Mouse (Mus musculus): ENCODE results near the gene Gm10961. TPM values are rescaled to one million over a fixed set of nuclear protein-coding genes. Genes with fewer than 3 reads are reported as not detected.
A peak's percentile ranks its signal among the peaks of the same experiment; 100 is the strongest.

The Gm10961 gene
- not detected in 2 replicates for polyA plus RNA-seq (2015; fragmentation: Nextera tagmentation; extraction: Ambion mirVana)

DNA sequence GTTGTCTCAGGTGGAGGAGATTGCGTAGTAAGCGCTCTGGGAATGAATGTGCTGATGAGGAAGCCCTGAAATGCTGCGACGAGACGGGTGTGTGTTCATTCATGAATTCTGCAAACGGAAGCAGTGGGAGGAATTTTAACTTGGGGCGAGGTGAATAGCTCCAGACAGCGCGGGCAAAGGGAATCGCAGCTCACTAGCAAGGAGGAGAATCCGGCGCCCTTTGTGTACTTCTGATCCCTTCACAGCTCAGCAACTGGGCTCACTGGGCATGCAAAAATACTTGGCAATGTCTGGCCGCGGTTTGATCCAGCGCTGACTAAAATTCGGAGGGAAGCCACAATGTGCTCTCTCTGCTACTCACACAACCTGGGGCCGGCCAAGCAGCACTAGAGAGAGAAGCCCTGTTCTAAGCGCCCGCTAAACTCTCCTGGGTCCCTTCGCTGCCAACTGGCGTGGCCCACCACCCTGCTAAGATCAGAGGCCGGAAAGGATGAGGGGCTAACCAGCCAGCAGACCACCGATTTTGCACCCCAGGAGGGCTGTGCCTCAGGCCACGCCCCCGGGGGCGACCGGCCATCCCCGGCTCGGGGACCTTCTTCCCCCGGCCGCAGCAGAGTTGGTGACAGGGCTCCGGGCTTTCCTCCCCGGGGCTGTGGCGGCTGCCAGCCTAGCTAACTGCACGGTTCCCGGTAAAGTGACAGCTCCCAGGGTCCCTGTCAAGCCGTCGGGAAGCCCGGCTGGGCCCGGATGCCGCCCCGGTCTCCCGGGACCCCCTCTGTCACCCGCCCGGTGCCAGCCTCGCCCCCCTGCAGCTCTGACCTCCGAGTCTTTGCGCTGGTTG lies at the start of gene Gm10961:
TSS of gene Gm10961 (plus strand) at position 641 of the 841 bp plus-strand sequence.
- H3K9ac ChIP-seq = peak within 1 kb of the TSS; percentile 93
- H3K27ac ChIP-seq = peak within 1 kb of the TSS; percentile 94
- H3K4me1 ChIP-seq = peaks cover 17% of the 10 kb centered on the region
- peak within 1 kb of the TSS; percentile 77 for H3K4me2 ChIP-seq
- H3K9me3 ChIP-seq (replicated peaks) = no peaks in the 10 kb centered on the region
- under 1% methylated on average over 48 of the region's 48 CpGs for WGBS
- H3K27me3 ChIP-seq = no peaks in the 10 kb centered on the region
- peaks cover 35% of the 10 kb centered on the region for H3K36me3 ChIP-seq
- peak; percentile 80 for ATAC-seq (replicated peaks; ENCODE audit: low FRiP score)
- peak within 1 kb of the TSS; percentile 81 for H3K4me3 ChIP-seq (replicated peaks)

DNA sequence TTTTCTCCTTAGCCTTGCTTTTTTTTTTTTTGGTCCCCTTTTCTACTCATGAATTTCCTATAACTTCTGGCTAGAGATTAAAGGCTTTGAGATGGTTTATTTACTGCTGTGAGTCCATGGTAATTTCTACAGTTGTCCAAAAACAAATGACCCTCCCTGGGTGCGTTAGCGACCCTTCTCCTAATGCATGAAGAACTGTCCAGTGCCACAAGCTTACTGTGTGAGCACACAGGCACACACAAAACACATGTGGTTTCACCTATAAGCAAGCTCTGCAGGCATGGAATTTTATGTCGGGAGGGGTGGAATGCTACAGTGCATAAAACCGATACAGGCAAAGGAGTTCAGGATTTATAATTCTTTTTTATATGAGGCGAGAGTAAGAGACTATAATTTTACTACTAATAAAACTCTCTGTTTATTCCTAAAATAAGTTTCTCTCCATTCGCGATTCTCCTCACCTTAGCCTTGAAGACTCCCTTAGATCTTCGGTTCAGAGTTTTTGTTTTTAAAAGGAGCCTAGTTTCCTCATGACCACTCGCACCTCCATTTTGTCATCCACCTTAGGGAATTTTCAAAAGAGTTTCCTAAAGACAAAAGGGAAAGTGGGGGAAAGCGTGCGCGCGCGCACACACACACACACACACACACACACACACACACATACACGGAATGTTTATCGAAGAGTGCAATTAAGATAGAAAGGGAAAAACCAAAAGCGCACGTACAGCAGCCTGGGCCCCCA lies 48.8 kb upstream of the Gm10961 start:
- peak overlapping the region; percentile 41 for H3K4me3 ChIP-seq (replicated peaks)
- WGBS = 3% methylated on average over 18 of the region's 18 CpGs
- ATAC-seq (replicated peaks; ENCODE audit: low FRiP score) = no peak
- peak overlapping the region; percentile 61 for H3K4me2 ChIP-seq
- no peaks in the 10 kb centered on the region for H3K36me3 ChIP-seq
- no peak overlapping the region for H3K27ac ChIP-seq
- peaks cover 17% of the 10 kb centered on the region for H3K4me1 ChIP-seq
- no peak overlapping the region for H3K9ac ChIP-seq
- peaks cover 98% of the 10 kb centered on the region for H3K27me3 ChIP-seq
- H3K9me3 ChIP-seq (replicated peaks) = no peaks in the 10 kb centered on the region

DNA sequence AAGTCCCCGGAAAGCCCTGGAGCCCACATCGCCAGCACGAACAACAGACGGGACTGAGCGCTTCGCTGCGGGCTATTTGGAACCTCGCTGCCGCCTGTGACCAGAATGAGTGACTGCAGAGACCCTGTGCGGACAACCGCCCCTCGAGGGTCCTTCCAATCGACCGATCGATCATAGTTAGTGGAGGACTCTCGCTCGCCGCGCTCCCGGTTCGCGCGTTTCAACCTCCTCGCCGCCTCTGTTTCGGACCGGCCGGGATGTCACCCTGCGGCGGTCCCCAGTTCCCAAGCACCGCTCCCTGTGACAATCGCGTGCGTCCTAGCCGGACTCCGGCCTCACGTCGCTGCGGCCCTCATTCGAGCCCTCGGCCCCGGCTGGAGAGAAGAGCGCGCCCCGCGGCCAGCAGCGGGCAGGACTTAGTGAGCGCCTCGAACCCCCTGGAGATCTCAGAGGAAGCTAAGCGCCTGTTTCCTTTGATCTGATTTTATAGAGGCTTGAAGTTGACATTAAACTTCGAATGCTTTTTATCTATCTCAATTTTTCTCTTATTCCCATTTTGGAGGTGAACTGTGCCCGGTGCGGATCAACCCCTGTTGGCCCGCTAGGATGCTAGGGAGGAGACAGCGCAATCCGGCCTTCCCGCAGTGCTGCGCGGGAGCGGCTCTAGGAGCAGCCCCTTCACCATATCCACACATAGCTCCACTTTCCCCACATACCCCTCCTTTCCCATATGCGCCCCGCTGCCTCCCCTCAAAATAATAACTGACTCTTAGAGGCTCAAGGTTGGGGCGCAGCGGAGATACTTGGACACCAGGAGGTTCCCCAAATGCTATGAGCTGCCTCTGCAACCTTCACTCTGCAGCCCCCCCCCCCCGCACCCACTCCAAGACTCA lies 48.0 kb upstream of the Gm10961 start:
- H3K27ac ChIP-seq = no peak overlapping the region
- no peaks in the 10 kb centered on the region for H3K36me3 ChIP-seq
- H3K9me3 ChIP-seq (replicated peaks) = no peaks in the 10 kb centered on the region
- H3K4me3 ChIP-seq (replicated peaks) = peak overlapping the region; percentile 41
- H3K4me2 ChIP-seq = peak overlapping the region; percentile 61
- H3K27me3 ChIP-seq = peaks cover 100% of the 10 kb centered on the region
- WGBS = 1% methylated on average over 65 of the region's 65 CpGs
- no peak for ATAC-seq (replicated peaks; ENCODE audit: low FRiP score)
- H3K9ac ChIP-seq = no peak overlapping the region
- H3K4me1 ChIP-seq = peaks cover 17% of the 10 kb centered on the region

DNA sequence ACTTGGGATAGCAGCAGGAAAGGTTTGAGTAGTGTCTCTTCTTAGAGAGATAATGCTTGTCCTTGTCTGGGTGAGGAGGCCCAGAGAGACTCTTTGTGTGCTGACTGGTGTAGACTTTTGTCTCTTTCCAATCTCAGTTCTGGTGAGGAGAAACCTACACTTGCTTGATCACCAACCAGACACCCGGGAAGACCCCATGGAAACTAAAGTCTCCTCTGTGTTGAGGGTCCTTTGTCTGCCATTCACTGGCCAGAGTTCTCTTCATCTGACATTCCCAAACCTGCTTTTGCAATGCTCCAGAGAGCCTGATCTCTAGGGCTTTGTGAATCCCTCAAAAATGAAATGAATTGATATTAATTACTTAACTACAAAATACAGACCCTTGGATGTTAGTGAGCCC lies 47.2 kb upstream of the Gm10961 start:
- Histone ChIP-seq H3K9ac (no peak overlapping the region), H3K36me3 (no peaks in the 10 kb centered on the region), H3K4me1 (peaks cover 17% of the 10 kb centered on the region), H3K4me3 (replicated peaks) (no peak overlapping the region), H3K9me3 (replicated peaks) (no peaks in the 10 kb centered on the region), H3K27me3 (peaks cover 100% of the 10 kb centered on the region), H3K4me2 (no peak overlapping the region), H3K27ac (no peak overlapping the region)
- no peak for ATAC-seq (replicated peaks; ENCODE audit: low FRiP score)
- 9% methylated on average over 1 of the region's 1 CpGs for WGBS

DNA sequence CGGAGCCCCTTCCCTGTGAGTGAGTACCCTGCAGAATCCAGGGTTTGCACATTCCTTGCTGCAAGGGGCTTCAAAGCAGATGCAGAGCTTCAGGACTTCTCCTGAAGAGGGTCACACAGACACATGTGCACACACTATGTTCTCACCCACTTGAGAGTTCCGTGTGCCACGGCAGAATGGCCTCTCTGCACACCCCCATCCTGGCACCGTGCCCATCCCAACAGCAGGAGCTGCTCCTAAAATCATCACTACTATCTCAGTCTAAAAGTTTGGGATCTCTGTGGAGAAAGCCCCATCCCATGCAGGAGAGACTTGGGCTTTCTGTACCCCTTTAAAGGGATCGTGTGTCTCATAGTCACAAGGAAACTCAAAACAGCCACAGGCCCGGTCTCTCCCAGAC lies 44.6 kb upstream of the Gm10961 start:
- peaks cover 14% of the 10 kb centered on the region for H3K4me1 ChIP-seq
- ATAC-seq (replicated peaks; ENCODE audit: low FRiP score) = no peak
- no peak overlapping the region for H3K4me3 ChIP-seq (replicated peaks)
- H3K4me2 ChIP-seq = no peak overlapping the region
- no peak overlapping the region for H3K27ac ChIP-seq
- H3K27me3 ChIP-seq = peaks cover 98% of the 10 kb centered on the region
- H3K9me3 ChIP-seq (replicated peaks) = no peaks in the 10 kb centered on the region
- H3K9ac ChIP-seq = no peak overlapping the region
- no peaks in the 10 kb centered on the region for H3K36me3 ChIP-seq
- WGBS = 78% methylated on average over 6 of the region's 6 CpGs

DNA sequence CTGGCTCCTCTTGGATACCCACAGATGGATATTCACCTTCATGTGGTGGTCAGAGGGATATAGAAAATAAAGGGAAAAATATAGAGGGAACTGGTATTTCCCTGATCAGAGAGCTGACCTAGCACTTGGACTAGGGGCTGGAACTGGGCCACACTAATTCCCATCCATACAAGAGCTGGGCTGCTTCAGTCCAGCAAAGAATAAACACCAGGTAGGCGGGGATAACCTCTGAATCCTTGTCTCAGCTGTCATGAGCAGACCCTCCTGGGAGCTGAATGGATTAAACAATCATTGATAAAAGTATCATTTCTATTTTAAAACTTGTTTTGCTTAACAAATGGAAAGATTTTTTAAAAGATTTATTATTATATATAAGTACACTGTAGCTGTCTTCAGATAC lies 39.5 kb upstream of the Gm10961 start:
- WGBS = 66% methylated on average over 1 of the region's 1 CpGs
- Histone ChIP-seq H3K27me3 (peaks cover 98% of the 10 kb centered on the region), H3K9ac (no peak overlapping the region), H3K27ac (no peak overlapping the region), H3K4me3 (replicated peaks) (no peak overlapping the region), H3K36me3 (no peaks in the 10 kb centered on the region), H3K4me2 (no peak overlapping the region), H3K9me3 (replicated peaks) (no peaks in the 10 kb centered on the region), H3K4me1 (peaks cover 22% of the 10 kb centered on the region)
- ATAC-seq (replicated peaks; ENCODE audit: low FRiP score) = no peak

DNA sequence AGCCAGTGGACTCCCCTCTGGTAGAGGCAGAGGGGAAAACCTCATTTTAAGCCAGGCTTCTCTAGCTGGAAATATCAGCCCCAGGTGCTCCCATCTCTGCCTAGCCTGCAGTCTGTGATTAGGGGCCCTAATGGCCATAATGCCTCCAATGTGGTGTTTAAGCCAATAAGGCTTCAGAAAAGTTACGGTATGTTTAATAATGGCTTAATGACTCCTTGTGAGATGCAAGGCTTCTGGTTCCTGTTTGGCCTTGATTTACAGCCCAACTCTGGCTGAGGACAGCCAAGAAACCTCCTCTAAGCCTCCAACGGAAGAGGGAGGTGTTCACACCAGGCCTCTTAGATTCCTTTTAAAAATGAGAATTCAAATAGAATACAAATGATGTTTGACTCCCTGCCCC lies 37.5 kb upstream of the Gm10961 start:
- Histone ChIP-seq H3K27ac (no peak overlapping the region), H3K4me3 (replicated peaks) (no peak overlapping the region), H3K9me3 (replicated peaks) (no peaks in the 10 kb centered on the region), H3K9ac (no peak overlapping the region), H3K36me3 (no peaks in the 10 kb centered on the region), H3K4me2 (no peak overlapping the region), H3K4me1 (peaks cover 22% of the 10 kb centered on the region), H3K27me3 (peaks cover 97% of the 10 kb centered on the region)
- 18% methylated on average over 2 of the region's 2 CpGs for WGBS
- no peak for ATAC-seq (replicated peaks; ENCODE audit: low FRiP score)

DNA sequence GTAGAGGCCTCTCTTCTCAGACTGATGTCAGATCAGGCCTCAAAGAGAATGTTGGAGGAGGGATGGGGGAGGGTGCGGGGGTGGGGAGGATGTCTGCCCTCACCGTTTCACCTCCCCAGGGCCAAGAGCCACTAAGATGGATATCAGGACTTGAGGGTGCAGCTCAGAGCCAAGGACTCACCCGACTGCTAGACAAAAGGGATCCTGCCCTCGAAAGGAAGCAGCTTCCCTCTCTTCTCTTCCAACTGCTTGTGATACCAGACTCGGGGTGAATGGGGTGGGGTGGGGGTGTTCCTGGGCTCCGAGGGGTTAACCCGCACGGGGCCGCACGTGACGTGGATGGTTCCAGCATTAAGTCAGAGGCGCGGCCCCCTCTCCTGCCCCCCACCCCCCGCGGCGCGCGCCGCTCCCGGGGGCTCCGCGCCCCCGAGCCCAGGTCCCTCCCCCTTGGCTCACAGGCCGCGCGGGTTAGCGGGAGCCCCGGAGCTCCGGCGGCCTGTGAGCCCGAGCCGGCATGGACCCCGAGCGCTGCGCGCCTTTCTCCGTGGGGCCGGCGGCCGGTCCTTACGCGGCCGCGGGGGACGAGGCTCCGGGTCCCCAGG lies 36.4 kb upstream of the Gm10961 start, which contains the start of gene Alx3:
TSS of gene Alx3 (plus strand) at position 370 of the 602 bp plus-strand sequence.
- WGBS = 1% methylated on average over 42 of the region's 46 CpGs
- ATAC-seq (replicated peaks; ENCODE audit: low FRiP score) = peak; percentile 16; the same call in 1 of the 2 replicates
- Histone ChIP-seq H3K4me3 (replicated peaks) (peak within 1 kb of the TSS; percentile 41), H3K4me2 (peak within 1 kb of the TSS; percentile 70), H3K9me3 (replicated peaks) (no peaks in the 10 kb centered on the region), H3K36me3 (no peaks in the 10 kb centered on the region), H3K27ac (no peak within 1 kb of the TSS), H3K9ac (peak within 1 kb of the TSS; percentile 43), H3K4me1 (peaks cover 22% of the 10 kb centered on the region), H3K27me3 (peaks cover 97% of the 10 kb centered on the region)

DNA sequence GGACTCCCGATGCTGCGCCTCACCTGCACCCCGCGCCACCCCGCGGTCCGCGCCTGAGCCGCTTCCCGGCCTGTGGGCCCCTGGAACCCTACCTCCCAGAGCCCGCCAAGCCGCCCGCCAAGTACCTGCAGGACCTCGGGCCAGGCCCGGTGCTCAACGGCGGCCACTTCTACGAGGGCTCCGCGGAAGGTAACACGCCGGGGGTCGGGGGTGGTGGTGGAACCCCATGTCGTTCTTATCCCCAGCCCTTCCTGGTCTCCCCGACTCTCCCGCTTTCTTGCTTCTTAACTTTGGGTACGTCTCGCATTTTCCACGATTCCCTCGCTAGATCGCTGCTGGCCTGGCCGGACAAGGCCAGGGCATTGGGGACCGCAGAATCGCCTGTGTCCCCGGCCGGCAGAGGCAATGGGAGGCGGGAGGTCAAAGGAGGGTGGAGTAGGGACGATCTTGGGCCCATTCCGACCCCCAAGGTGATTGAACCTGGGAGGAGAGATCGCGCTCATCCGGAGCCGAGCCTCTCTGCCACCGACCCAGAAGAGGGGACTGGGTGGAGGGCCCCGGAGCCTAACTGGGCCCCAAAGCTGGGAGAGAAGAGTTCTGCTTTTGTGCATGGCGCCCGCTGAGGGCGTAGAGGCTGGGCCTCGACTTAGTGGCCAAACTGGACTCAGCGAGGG lies 35.7 kb upstream of the Gm10961 start:
- Histone ChIP-seq H3K4me2 (peak overlapping the region; percentile 70), H3K36me3 (no peaks in the 10 kb centered on the region), H3K9ac (peak overlapping the region; percentile 43), H3K4me3 (replicated peaks) (peak overlapping the region; percentile 41), H3K9me3 (replicated peaks) (no peaks in the 10 kb centered on the region), H3K27me3 (peaks cover 97% of the 10 kb centered on the region), H3K4me1 (peaks cover 22% of the 10 kb centered on the region), H3K27ac (no peak overlapping the region)
- 1% methylated on average over 50 of the region's 50 CpGs for WGBS
- ATAC-seq (replicated peaks; ENCODE audit: low FRiP score) = peak; percentile 23; the same call in 1 of the 2 replicates

DNA sequence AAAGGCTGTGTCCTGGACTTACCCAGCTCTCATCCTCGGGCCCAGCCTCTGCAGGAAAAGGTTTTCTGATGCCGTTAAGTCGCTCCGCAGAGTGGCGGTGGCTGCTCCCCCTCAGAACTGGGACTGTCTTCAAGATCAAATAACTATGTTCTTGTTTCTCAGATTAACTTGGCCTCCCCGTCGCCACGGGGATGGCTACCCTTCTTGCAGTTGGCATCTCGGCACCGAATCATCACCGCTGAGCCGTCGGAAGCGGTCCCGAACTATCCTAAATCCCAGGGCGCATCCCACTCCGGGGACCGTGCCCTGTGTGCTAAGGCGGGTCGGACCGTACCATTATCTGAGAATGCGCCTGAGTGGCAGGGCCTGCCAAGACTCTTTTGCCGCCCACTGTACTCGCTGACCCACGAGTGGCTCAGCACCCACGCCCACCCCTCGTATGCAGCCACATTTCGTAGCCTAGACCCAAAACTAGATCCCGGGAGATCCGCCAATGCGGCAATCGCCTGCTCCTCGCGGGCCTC lies 35.1 kb upstream of the Gm10961 start:
- Histone ChIP-seq H3K9ac (no peak overlapping the region), H3K4me2 (0 out of 2 replicates have a peak overlapping the region, but pooled peaks have one; percentile 70), H3K9me3 (replicated peaks) (no peaks in the 10 kb centered on the region), H3K4me3 (replicated peaks) (peak overlapping the region; percentile 41), H3K36me3 (no peaks in the 10 kb centered on the region), H3K27me3 (peaks cover 99% of the 10 kb centered on the region), H3K27ac (no peak overlapping the region), H3K4me1 (peaks cover 22% of the 10 kb centered on the region)
- no peak for ATAC-seq (replicated peaks; ENCODE audit: low FRiP score)
- under 1% methylated on average over 34 of the region's 34 CpGs for WGBS

All from kidney, embryonic 15.5 days (tissue).